Mouse (Mus musculus) spleen, adult 2 months (tissue): ENCODE measurements around the gene Ascl3.

Experiments used
- CTCF ChIP-seq: fragments of 200-500 bp; IDR thresholded peaks from 2 replicates; pipeline ENCODE4 v1.5.1; 2011; ENCODE audit warnings: mild to moderate bottlenecking, inconsistent platforms; ENCODE audit not compliant: insufficient read depth, insufficient read length, insufficient replicate concordance; ENCODE audit errors: extremely low read depth
- POLR2A ChIP-seq: fragments of 200-500 bp; IDR thresholded peaks from 2 replicates; pipeline ENCODE4 v1.6.1; 2011; ENCODE audit warnings: low read depth, low read length, inconsistent platforms

- TF ChIP-seq POLR2A, result no peak
- TF ChIP-seq CTCF, result no peak
Observed at GRCm38 (mm10) chr7:109731626-109732025, at the start of gene Ascl3.
